15 mouse cellular contexts compared by ENCODE assay signal in the genomic region with DNA sequence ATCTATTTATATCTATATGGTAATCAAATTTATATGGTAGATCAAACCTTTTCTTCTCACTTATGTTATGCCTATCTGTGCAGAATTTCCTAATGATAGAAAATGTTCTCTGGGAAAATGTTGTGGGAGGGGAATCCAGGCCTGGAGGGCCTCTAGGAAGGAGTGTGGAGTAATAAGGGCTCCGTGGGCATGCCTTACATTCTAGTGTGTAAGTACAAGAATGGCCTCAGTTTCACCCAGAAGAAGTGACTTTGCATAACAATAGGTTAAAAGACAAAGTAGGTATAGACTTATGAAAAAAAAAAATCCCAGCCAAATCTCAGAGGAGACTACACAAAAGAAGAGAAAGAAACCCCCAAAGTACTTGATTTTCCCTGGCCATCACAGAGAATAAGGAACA.
"Had no signal": no experiment of that assay in that cellular context is flagged by ENCODE, and none has a peak within 500 bp of the region (broad histone marks: within the 10 kb centered on the region; RNA-seq: fewer than 3 reads in every experiment).

No protein-coding gene starts in this region.

- H3K4me3 ChIP-seq: kidney, embryonic 15.5 days; limb, embryonic 12.5 days; liver, embryonic 13.5 days; lung, embryonic 15.5 days; megakaryocyte, embryonic 14.5 days; midbrain, embryonic 13.5 days; neural tube, embryonic 12.5 days; stomach, embryonic 15.5 days had no signal

- H3K4me2 ChIP-seq: kidney, embryonic 15.5 days; limb, embryonic 12.5 days; liver, embryonic 13.5 days; lung, embryonic 15.5 days; midbrain, embryonic 13.5 days; neural tube, embryonic 12.5 days; stomach, embryonic 15.5 days had no signal

- H3K9ac ChIP-seq: kidney, embryonic 15.5 days; limb, embryonic 12.5 days; liver, embryonic 13.5 days; liver, postnatal 0 days; lung, embryonic 15.5 days; midbrain, embryonic 13.5 days; neural tube, embryonic 12.5 days; stomach, embryonic 15.5 days had no signal

- H3K9me3 ChIP-seq: kidney, embryonic 15.5 days; limb, embryonic 12.5 days; liver, embryonic 13.5 days; lung, embryonic 15.5 days; midbrain, embryonic 13.5 days; neural tube, embryonic 12.5 days; stomach, embryonic 15.5 days had no signal

- H3K27me3 ChIP-seq: kidney, embryonic 15.5 days; liver, embryonic 13.5 days; lung, embryonic 15.5 days; megakaryocyte, embryonic 14.5 days; midbrain, embryonic 13.5 days; neural tube, embryonic 12.5 days; stomach, embryonic 15.5 days had no signal

- H3K4me1 ChIP-seq: limb, embryonic 12.5 days; liver, embryonic 13.5 days; lung, embryonic 15.5 days; neural tube, embryonic 12.5 days; stomach, embryonic 15.5 days had no signal

- H3K36me3 ChIP-seq: kidney, embryonic 15.5 days; limb, embryonic 12.5 days; liver, embryonic 13.5 days; lung, embryonic 15.5 days; midbrain, embryonic 13.5 days; neural tube, embryonic 12.5 days; stomach, embryonic 15.5 days had no signal

- DNase-seq: kidney, adult 18-20 months; liver; liver, embryonic 13.5 days; liver, postnatal 0 days; right cerebral cortex, postnatal 14 days; thymus, adult 2 months; thymus, postnatal 25 days had no signal

- ATAC-seq: liver, postnatal 0 days; midbrain, embryonic 13.5 days had no signal

- H3K27ac ChIP-seq: kidney, embryonic 15.5 days; limb, embryonic 12.5 days; liver, embryonic 13.5 days; lung, embryonic 15.5 days; macrophage; midbrain, embryonic 13.5 days; neural tube, embryonic 12.5 days; stomach, embryonic 15.5 days had no signal
